ENCODE assay signal across 18 mouse cellular contexts in the genomic region with DNA sequence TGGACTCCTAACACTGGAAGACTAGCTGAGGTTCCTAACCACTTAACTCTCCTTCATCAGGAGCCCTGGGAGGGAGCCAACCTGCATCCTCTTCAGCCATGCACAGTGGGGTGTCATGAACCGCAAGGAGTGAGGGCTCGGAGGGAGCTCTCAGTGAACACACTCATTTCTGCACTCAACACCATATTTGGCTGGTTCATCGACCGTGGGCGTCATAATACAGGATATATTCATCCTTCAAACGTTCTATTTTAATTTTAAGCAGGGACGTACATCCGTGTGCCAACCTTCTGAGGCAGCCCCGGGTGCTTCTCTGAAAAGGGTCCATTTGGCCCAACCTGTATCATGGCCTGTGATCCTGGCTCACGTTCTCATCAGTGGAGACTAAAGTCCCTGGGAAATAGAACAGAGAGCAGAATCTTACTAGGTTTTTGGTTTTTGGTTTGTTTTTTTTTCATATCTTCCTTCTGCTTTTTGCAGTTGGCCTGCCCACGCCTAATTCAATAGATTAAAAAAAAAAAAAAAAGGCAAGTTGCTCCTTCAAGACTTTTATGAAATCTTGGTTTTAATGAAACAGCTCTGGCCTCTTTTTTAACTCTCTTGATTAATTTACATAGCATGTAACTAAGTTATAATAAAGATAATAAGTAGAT. TPM values are rescaled to one million over a fixed set of nuclear protein-coding genes. Genes with fewer than 3 reads are reported as not detected.
DNase-seq lines count a peak whose midpoint lies in the region; ATAC-seq and TF ChIP-seq lines count a peak whose summit lies in the region.
"Had no signal": no experiment of that assay in that cellular context is flagged by ENCODE, and none has a peak within 500 bp of the region (broad histone marks: within the 10 kb centered on the region; RNA-seq: fewer than 3 reads in every experiment).

No protein-coding gene starts in this region.

- no peak overlapping the region for H3K4me2 ChIP-seq in lung, postnatal 0 days (replicated peaks; ENCODE audit: low read depth, low read length)
- no peak overlapping the region for H3K4me2 ChIP-seq in midbrain, postnatal 0 days (ENCODE audit: low read depth, low read length, poor library complexity, severe bottlenecking)
- H3K4me2 ChIP-seq: intestine, embryonic 15.5 days had no signal

- 0 out of 2 replicates have a peak, but pooled peaks cover 2% of the 10 kb centered on the region for H3K36me3 ChIP-seq in splenic B cell, adult 2 months (ENCODE audit: control insufficient read depth, insufficient read depth, low read length, poor library complexity, severe bottlenecking)
- H3K36me3 ChIP-seq in lung, postnatal 0 days (ENCODE audit: insufficient read depth, low read length), result no peaks in the 10 kb centered on the region
- no peaks in the 10 kb centered on the region for H3K36me3 ChIP-seq in midbrain, postnatal 0 days (ENCODE audit: insufficient read depth, low read length)
- H3K36me3 ChIP-seq: heart, embryonic 10.5 days; intestine, embryonic 15.5 days had no signal

- WGBS in lung, postnatal 0 days, result 73% methylated on average over 11 of the region's 11 CpGs
- 77% methylated on average over 11 of the region's 11 CpGs for WGBS in midbrain, postnatal 0 days

- H3K9ac ChIP-seq in lung, postnatal 0 days (replicated peaks; ENCODE audit: low read depth), result no peak overlapping the region
- no peak overlapping the region for H3K9ac ChIP-seq in midbrain, postnatal 0 days (replicated peaks; ENCODE audit: low read length, poor library complexity, severe bottlenecking)
- H3K9ac ChIP-seq: forebrain, postnatal 0 days; intestine, embryonic 15.5 days had no signal

- no peak for TF ChIP-seq CTCF in lung, postnatal 0 days (IDR thresholded peaks at IDR 0.05)
- no peak for TF ChIP-seq CTCF in midbrain, postnatal 0 days (IDR thresholded peaks at IDR 0.05)

- no peak overlapping the region for H3K4me3 ChIP-seq in lung, postnatal 0 days (ENCODE audit: low read depth, low read length)
- H3K4me3 ChIP-seq in midbrain, postnatal 0 days (ENCODE audit: low read depth, low read length), result no peak overlapping the region
- H3K4me3 ChIP-seq: heart, embryonic 10.5 days; intestine, embryonic 15.5 days had no signal

- DNase-seq in left cerebral cortex, adult 9 months (ENCODE audit: low spot score in 2 of 2), result peak; percentile 30 to 37
- DNase-seq in left cerebral cortex, postnatal 10 days (ENCODE audit: extremely low spot score in 1 of 2, low spot score in 2 of 2), result no peak
- peak; percentile 13 for DNase-seq in thymus, postnatal 14 days
- no peak for DNase-seq in thymus, postnatal 4 days
- DNase-seq in splenic B cell, adult 2 months (ENCODE audit: low read depth, low spot score), result peak; percentile 18
- DNase-seq in lung, postnatal 0 days (ENCODE audit: low spot score), result no peak
- no peak for DNase-seq in midbrain, postnatal 0 days (ENCODE audit: low spot score)
- DNase-seq: cerebellum, adult 8-10 months; forebrain, postnatal 0 days; gastrocnemius, postnatal 10 days; heart, postnatal 36 days; kidney, postnatal 25 days; lung, adult 18-20 months had no signal

- H3K27ac ChIP-seq in lung, postnatal 0 days (ENCODE audit: low read length), result no peak overlapping the region
- no peak overlapping the region for H3K27ac ChIP-seq in midbrain, postnatal 0 days (ENCODE audit: low read depth, low read length)
- H3K27ac ChIP-seq: heart, embryonic 10.5 days; intestine, embryonic 15.5 days; macrophage; stomach, postnatal 0 days had no signal

- no peak for TF ChIP-seq EP300 in lung, postnatal 0 days (IDR thresholded peaks at IDR 0.05)

- no peaks in the 10 kb centered on the region for H3K9me3 ChIP-seq in lung, postnatal 0 days (ENCODE audit: low read length)
- H3K9me3 ChIP-seq in midbrain, postnatal 0 days (ENCODE audit: low read length), result no peaks in the 10 kb centered on the region
- H3K9me3 ChIP-seq: heart, embryonic 10.5 days; intestine, embryonic 15.5 days had no signal

- no peaks in the 10 kb centered on the region for H3K4me1 ChIP-seq in lung, postnatal 0 days (ENCODE audit: insufficient read depth, low read depth, low read length)
- peaks cover 3% of the 10 kb centered on the region; the same call in 1 of the 2 replicates for H3K4me1 ChIP-seq in midbrain, postnatal 0 days (ENCODE audit: insufficient read depth, low read length)

- ATAC-seq in common myeloid progenitor, adult 5-6 weeks (replicated peaks; ENCODE audit: low read depth, poor library complexity, severe bottlenecking), result peak; percentile 38
- ATAC-seq in lung, postnatal 0 days, result no peak
- no peak for ATAC-seq in midbrain, postnatal 0 days (ENCODE audit: low FRiP score)
- ATAC-seq: forebrain, postnatal 0 days; intestine, embryonic 15.5 days had no signal

- H3K27me3 ChIP-seq in splenic B cell, adult 2 months (ENCODE audit: control insufficient read depth, insufficient read depth, low read length, poor library complexity, severe bottlenecking), result no peaks in the 10 kb centered on the region
- H3K27me3 ChIP-seq in lung, postnatal 0 days (replicated peaks; ENCODE audit: insufficient read depth, low read length), result no peaks in the 10 kb centered on the region
- H3K27me3 ChIP-seq in midbrain, postnatal 0 days (ENCODE audit: insufficient read depth, low read length), result no peaks in the 10 kb centered on the region
- H3K27me3 ChIP-seq: intestine, embryonic 15.5 days had no signal

- intact Hi-C loops in left cerebral cortex, postnatal 10 days (cut with DNase I), result loop anchor here (5.0 kb wide), 1 partner anchor 38 kb away; a partner anchor contains a TSS

RNA-seq across cellular contexts. Expression of a gene that starts 39.9 kb away (rescaled TPM):
- 10 to 100 TPM; 46.9 to 47.8 TPM for total RNA-seq in left cerebral cortex, postnatal 10 days (2021)
- total RNA-seq in common myeloid progenitor, adult 5-6 weeks (2017), result not detected in 2 replicates
- polyA plus RNA-seq in lung, postnatal 0 days (2015; fragmentation: Nextera tagmentation; extraction: Ambion mirVana), result 0.06 and 0.10 TPM in 2 replicates
- total RNA-seq in midbrain, postnatal 0 days (2014; rRNA removed), result 23.0 and 27.7 TPM in 2 replicates
- polyA plus RNA-seq in midbrain, postnatal 0 days (2015; fragmentation: Nextera tagmentation; extraction: Ambion mirVana), result 6.9 and 8.0 TPM in 2 replicates
- polyA plus RNA-seq: macrophage had no signal

Comparison
In these comparisons a context has a peak if more than half of its experiments do, and no peak if none do; other contexts are left out.
1. DNase-seq: peak in left cerebral cortex, adult 9 months (2 of 2), thymus, postnatal 14 days (single experiment) and splenic B cell, adult 2 months (single experiment); none in left cerebral cortex, postnatal 10 days (0 of 2), thymus, postnatal 4 days (single experiment), lung, postnatal 0 days (single experiment) and midbrain, postnatal 0 days (single experiment).
2. RNA of a gene that starts 39.9 kb away (total RNA-seq): 46.9 to 47.8 TPM in left cerebral cortex, postnatal 10 days and 23.0 to 27.7 TPM in midbrain, postnatal 0 days; not detected in common myeloid progenitor, adult 5-6 weeks; every median in the first group is over 10 times any median in the second.